Mouse (Mus musculus): ENCODE measurements around the gene Ankrd65.
A peak's percentile ranks its signal among the peaks of the same experiment; 100 is the strongest.

The Ankrd65 gene

DNA sequence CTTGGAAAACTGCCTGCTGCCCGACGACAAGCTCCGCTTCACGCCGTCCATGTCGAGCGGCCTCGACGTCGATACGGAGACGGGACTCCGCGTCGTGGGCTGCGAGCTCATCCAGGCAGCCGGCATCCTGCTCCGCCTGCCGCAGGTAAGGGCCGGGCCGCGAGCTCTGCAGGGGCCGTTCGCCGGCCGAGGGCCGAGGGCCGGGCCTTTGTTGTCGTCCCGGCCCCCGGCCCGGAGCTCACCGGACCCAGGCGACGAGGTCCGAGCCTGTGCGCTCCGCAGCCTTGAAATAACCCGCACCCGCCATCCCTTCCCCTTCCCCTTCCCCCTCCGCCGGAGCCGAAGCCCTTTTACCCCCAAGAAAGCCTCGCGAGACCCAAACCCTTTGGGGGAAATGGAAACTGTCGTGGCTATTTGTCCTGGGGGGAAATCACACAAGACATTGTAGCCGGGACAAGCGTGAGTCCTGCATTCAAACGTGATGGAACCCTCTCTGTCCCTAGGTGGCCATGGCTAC, 22.5 kb downstream of the Ankrd65 start:
- no peak for DNase-seq (ENCODE audit: low read depth, low spot score)

GRCm38 (mm10) chr4:155817533-155817932, 27.3 kb downstream of the Ankrd65 start:
- no peak for DNase-seq (ENCODE audit: low read depth, low spot score)

DNA sequence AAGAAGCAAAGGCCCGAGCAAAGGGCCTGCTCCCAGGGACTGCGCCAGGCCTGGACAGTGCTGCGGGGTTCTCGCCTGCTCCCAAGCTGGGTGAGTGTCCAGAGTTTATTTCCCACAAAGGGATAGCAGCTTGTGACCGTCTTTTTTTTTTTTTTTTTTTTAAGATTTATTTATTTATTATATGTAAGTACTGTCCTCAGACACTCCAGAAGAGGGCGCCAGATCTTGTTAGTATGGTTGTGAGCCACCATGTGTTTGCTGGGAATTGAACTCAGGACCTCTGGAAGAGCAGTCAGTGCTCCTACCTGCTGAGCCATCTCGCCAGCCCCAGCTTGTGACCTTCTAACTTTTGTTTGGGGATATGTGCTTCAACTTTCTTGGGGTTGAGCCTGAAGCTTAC, 30.8 kb downstream of the Ankrd65 start:
- no peak for DNase-seq (ENCODE audit: low read depth, low spot score)

DNA sequence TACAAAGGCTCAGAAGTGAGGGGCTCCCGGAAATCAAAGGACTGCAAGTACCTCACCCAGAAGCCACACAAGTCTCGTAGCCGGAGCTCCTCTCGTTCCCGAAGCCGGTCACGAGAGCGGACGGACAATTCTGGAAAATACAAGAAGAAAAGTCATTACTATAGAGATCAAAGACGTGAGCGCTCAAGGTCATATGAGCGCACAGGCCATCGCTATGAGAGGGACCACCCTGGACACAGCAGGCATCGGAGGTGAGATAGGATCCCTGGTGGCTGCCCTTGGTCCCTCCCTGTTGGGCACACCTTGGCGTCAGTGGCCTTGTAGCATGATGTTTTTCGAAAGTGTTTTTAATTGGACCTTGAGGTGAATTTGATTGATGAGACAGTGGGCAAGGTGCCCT, 33.2 kb downstream of the Ankrd65 start:
- DNase-seq (ENCODE audit: low read depth, low spot score) = no peak

DNA sequence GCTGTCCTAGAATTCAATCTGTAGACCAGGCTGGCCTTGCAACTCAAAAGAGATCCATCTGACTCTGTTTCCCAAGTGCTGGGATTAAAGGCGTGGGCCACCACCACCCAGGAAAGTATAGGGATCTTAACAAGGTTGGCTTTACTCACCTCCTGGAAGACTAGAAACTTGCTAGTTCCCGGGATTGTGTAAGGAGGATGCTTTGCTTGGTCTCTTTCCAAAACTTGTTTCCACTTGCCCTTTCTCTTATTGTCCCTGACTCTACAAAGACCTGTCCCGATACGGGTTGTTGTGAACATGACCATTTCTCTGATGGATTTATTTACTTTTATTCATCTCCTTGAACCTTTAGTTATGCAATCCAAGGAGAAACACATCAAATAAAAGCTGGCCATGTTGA, 39.6 kb downstream of the Ankrd65 start:
- DNase-seq (ENCODE audit: low read depth, low spot score) = no peak

DNA sequence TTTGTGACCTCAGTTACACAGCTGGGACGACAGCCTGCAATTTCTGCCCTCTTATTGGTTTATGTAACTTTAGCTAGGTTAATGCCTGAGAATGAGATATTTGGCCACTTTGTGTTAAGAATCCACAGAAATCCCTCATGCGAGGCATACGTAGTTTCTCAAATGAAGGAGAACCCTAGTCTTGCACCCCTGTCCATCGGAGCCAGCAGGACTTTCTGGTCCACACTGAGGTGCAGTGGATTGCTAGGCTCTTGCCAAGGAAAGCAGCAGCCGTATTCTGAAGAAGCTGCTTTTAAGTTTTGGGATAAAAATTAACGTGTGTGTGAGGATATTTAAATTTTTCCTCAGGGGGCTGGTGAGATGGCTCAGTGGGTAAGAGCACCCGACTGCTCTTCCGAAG, 40.4 kb downstream of the Ankrd65 start:
- DNase-seq (ENCODE audit: low read depth, low spot score) = no peak

DNA sequence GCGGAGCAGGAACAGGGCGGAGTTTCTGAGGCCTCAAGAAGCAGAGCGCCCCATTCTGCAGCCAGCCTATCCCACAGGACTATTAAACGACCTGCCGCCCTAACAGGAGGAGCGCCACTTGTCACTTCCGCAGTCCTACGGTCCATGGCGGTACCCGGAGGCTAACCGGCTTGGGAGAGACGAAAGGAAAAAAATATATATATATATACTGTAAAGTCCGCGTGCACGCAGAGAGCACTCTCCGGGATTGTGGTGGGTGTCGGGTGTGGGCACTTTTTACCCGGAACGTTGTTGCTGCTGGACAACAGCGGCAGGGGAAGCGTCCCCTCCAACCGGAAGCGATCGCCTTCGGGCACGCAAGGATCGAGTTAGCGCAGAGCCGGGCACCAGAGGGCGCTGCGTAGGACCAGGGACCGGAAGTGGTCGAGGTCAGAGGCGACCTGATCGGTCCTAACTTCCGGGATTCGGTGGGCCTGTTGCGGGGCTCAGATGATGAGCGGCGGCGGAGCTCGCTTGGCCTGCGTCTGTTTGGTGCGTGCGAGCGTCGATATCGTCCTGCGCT, 41.0 kb downstream of the Ankrd65 start, which contains the start of gene Aurkaip1:
Gene Aurkaip1, plus strand, starts transcription at position 68 of the 562 bp plus-strand sequence.
- peak; percentile 91 for DNase-seq (ENCODE audit: low read depth, low spot score)

DNA sequence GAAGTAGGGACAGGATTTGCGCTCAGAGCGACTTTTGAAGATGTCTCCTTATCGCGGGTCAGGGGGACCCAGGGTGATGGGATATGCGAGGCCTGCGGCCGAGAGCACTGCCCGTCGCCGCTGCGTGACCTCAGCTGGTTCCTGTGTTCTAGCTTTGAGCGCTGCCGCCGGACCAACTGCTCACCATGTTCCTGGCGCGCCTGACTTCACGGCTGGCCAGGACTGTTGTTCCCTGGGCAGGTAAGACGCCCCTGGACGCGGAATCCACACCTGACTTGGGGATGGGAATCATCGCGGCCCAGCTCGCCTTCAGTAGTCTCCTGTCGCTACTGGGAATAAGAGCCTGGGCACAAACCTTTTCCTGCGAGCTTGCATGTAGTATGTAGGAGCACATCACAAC, 41.6 kb downstream of the Ankrd65 start:
- no peak for DNase-seq (ENCODE audit: low read depth, low spot score)

GRCm38 (mm10) chr4:155832321-155832720, 42.1 kb downstream of the Ankrd65 start:
- DNase-seq (ENCODE audit: low read depth, low spot score) = no peak

- no peak for DNase-seq (ENCODE audit: low read depth, low spot score)
Observed at GRCm38 (mm10) chr4:155833234-155833633, 43.0 kb downstream of the Ankrd65 start.

DNA sequence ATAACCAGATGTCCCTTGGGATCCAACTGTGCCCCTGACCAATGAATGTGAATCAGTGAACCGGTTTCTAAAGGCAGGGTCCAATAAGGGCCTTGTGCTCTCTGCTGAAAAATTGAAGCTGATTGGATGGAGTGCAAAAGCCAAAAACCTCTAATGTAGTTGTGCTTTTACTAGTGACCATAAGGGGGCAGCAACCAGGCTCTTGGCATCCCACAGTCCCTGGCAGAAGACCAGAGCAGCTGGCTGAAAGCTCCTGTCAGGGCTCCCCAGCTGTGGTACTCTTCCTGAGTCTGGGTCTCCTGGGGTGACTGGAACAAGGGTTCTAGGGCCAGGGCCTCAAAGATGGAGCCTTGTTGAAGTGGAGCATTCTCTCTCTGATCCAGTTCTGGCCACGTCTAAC, 43.6 kb downstream of the Ankrd65 start:
- no peak for DNase-seq (ENCODE audit: low read depth, low spot score)

- no peak for DNase-seq (ENCODE audit: low read depth, low spot score)
Observed at GRCm38 (mm10) chr4:155837404-155838010, 47.3 kb downstream of the Ankrd65 start.

DNA sequence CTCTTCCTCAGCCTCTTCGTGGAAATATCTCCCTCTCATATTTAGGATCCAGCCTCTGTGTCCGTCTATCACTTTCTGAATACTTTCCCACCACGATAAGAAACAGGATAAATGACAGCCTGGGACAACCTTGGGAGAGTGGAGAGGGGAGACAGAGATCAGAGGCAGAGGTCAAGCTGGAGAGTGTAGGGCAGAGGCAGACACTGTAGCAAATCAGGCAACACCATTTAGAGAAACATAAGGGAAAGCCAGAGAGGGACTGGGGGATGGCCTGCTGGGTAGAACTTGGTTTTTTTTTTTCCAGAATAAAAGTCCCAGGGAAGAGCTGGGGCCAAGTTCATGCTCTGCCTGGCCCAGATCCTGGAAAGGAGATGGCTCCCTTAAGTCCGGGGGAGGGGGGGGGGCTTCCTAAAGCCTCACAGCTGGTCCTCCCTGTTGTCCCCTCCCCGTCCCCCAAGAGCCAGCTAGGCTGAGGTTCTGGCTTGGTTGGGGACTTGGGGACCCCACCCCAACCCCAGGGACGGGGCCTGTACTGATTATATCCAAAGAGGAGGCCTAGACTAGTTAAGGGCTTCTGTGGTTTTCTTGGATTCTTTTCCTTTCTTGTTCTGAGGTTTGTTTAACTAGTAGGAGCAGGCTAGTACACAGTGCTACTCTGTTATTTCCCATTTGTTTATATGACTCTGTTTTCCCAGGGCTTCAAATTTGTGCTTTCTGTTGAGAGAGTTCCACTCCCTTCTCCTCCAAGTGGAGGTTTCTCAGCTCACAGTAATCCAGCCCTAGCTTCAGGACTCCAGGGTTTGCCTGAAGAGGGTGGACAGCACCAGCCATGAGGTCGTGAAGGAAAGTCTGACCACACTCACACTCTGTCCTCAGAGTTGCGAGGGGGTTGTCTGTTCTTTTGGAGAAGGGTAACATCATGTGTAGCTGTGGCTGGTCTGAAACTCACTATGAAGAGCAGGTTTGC, 48.2 kb downstream of the Ankrd65 start:
- DNase-seq (ENCODE audit: low read depth, low spot score) = no peak

- no peak for DNase-seq (ENCODE audit: low read depth, low spot score)
Observed at GRCm38 (mm10) chr4:155839483-155839910, 49.3 kb downstream of the Ankrd65 start, which contains the start of gene Mxra8. Mxra8 (plus strand) TSS chr4:155839680.

GRCm38 (mm10) chr4:155840076-155841002, 50.1 kb downstream of the Ankrd65 start:
- no peak for DNase-seq (ENCODE audit: low read depth, low spot score)

- no peak for DNase-seq (ENCODE audit: low read depth, low spot score)
Observed at GRCm38 (mm10) chr4:155841003-155841454, 50.8 kb downstream of the Ankrd65 start.

- DNase-seq (ENCODE audit: low read depth, low spot score) = no peak
Observed at GRCm38 (mm10) chr4:155841651-155842270, 51.5 kb downstream of the Ankrd65 start.

DNA sequence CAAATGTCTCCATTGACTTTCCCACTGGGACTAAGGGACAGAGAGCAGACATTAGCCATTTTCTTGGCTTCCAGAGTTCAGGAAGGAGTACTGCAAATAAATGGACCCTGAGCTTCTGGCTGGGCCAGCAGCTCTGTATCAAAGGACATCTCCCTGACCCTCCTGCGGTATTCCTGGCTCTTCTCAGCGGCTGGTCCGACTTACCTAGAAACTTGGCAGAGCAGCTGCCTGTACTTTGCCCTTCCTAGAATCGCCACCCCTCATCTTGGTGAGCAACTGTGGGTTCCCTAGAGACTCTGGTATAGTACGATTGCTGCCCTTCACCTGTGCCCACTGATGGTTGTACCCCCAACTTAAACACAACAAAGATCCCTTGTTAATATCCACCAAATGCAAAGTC, 53.0 kb downstream of the Ankrd65 start:
- DNase-seq (ENCODE audit: low read depth, low spot score) = no peak

DNA sequence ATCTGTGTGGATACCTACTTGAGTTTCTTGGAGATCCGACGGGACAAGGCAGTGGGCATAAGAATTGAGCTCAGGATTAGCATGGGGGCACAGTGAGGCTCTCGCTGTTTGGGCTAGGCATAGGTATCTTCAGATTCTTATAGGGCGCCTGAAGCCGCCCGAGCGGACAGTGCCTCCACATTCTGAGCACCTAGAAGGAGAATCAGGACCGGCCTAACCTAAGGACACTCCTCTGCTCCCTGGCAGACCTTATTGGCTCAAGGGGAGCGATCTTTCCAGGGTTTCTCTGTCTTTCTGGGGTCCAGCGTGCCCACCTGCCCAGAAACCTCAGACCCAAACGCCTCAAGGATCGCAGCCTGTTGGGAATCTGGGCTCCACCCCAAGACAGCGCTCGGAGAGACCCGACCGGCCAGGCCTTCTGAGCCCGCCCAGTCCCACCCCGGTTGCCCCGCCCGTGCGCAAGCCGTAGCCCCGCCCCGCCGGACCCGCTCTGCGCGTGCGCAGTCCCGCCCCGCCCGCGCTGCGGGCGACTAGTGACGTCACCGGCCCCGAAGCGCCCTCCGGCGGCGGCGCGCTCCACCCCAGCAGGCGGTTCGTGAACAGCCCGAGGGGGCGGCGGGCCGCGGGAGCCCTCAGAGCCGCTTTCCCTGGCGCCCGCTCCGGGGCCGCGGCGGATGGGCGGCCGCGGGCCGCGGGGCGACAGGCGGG, 56.8 kb downstream of the Ankrd65 start, which contains the start of gene Dvl1:
Gene Dvl1, plus strand, starts transcription at position 532 of the 708 bp plus-strand sequence.
- peak; percentile 73 for DNase-seq (ENCODE audit: low read depth, low spot score)

Measured in brain, embryonic 18.5 days (tissue).